Mouse (Mus musculus): ENCODE measurements around the gene Tmem259. TPM values are rescaled to one million over a fixed set of nuclear protein-coding genes. Genes with fewer than 3 reads are reported as not detected.

Gene Tmem259
- polyA plus RNA-seq, 1 experiment from 2014 or later: 22.5 TPM

- no peaks in the 10 kb centered on the region for H3K36me3 ChIP-seq
Measured at GRCm38 (mm10) chr10:80016511-80016910, 32.4 kb upstream of the Tmem259 start, which contains the start of gene Arhgap45. Gene Arhgap45, plus strand, starts transcription at chr10:80016653.

GRCm38 (mm10) chr10:80015583-80015982, 31.5 kb upstream of the Tmem259 start:
- Histone ChIP-seq H3K9ac (replicated peaks) (no peak overlapping the region), H3K9me3 (peaks cover 6% of the 10 kb centered on the region), H3K4me3 (replicated peaks) (no peak overlapping the region), H3K27me3 (peaks cover 68% of the 10 kb centered on the region), H3K36me3 (no peaks in the 10 kb centered on the region), H3K4me1 (replicated peaks) (peaks cover 20% of the 10 kb centered on the region), H3K27ac (no peak overlapping the region), H3K4me2 (no peak overlapping the region)
- WGBS: 81% methylated on average over 10 of the region's 10 CpGs
- no peak for ATAC-seq (ENCODE audit: insufficient number of reproducible peaks, insufficient read depth, low FRiP score, low TSS enrichment, low read depth)

More at GRCm38 (mm10) chr10:80016511-80016910, 32.4 kb upstream of the Tmem259 start, which contains the start of gene Arhgap45:
- WGBS: 65% methylated on average over 11 of the region's 11 CpGs
- H3K4me2 ChIP-seq: no peak within 1 kb of the TSS
- peaks cover 68% of the 10 kb centered on the region for H3K27me3 ChIP-seq
- no peak within 1 kb of the TSS for H3K4me3 ChIP-seq (replicated peaks)
- no peak within 1 kb of the TSS for H3K27ac ChIP-seq
- no peaks in the 10 kb centered on the region for H3K9me3 ChIP-seq
- no peak within 1 kb of the TSS; the same call in 1 of the 2 replicates for H3K9ac ChIP-seq (replicated peaks)
- no peak for ATAC-seq (ENCODE audit: insufficient number of reproducible peaks, insufficient read depth, low FRiP score, low TSS enrichment, low read depth)
- H3K4me1 ChIP-seq (replicated peaks): peaks cover 21% of the 10 kb centered on the region

GRCm38 (mm10) chr10:80014484-80015290, 30.6 kb upstream of the Tmem259 start:
- H3K4me2 ChIP-seq: no peak overlapping the region
- ATAC-seq (ENCODE audit: insufficient number of reproducible peaks, insufficient read depth, low FRiP score, low TSS enrichment, low read depth): no peak
- peak overlapping the region; percentile 12; the same call in 1 of the 2 replicates for H3K9ac ChIP-seq (replicated peaks)
- H3K4me1 ChIP-seq (replicated peaks): peaks cover 12% of the 10 kb centered on the region
- H3K36me3 ChIP-seq: no peaks in the 10 kb centered on the region
- peaks cover 15% of the 10 kb centered on the region for H3K9me3 ChIP-seq
- no peak overlapping the region for H3K27ac ChIP-seq
- WGBS: 16% methylated on average over 28 of the region's 28 CpGs
- H3K4me3 ChIP-seq (replicated peaks): no peak overlapping the region
- H3K27me3 ChIP-seq: peaks cover 68% of the 10 kb centered on the region

GRCm38 (mm10) chr10:80013609-80014008, 29.5 kb upstream of the Tmem259 start:
- Histone ChIP-seq H3K36me3 (no peaks in the 10 kb centered on the region), H3K4me1 (replicated peaks) (peaks cover 1% of the 10 kb centered on the region), H3K27me3 (peaks cover 65% of the 10 kb centered on the region), H3K4me3 (replicated peaks) (peak overlapping the region; percentile 7; the same call in 1 of the 2 replicates), H3K9ac (replicated peaks) (no peak overlapping the region), H3K9me3 (peaks cover 15% of the 10 kb centered on the region), H3K27ac (no peak overlapping the region), H3K4me2 (no peak overlapping the region)
- 24% methylated on average over 25 of the region's 25 CpGs for WGBS
- ATAC-seq (ENCODE audit: insufficient number of reproducible peaks, insufficient read depth, low FRiP score, low TSS enrichment, low read depth): no peak

GRCm38 (mm10) chr10:80011740-80012139, 27.6 kb upstream of the Tmem259 start:
- H3K9me3 ChIP-seq: peaks cover 15% of the 10 kb centered on the region
- H3K27ac ChIP-seq: no peak overlapping the region
- H3K36me3 ChIP-seq: no peaks in the 10 kb centered on the region
- H3K27me3 ChIP-seq: peaks cover 52% of the 10 kb centered on the region
- H3K4me1 ChIP-seq (replicated peaks): no peaks in the 10 kb centered on the region
- 88% methylated on average over 6 of the region's 6 CpGs for WGBS
- H3K4me3 ChIP-seq (replicated peaks): no peak overlapping the region
- no peak overlapping the region for H3K9ac ChIP-seq (replicated peaks)
- ATAC-seq (ENCODE audit: insufficient number of reproducible peaks, insufficient read depth, low FRiP score, low TSS enrichment, low read depth): no peak
- no peak overlapping the region for H3K4me2 ChIP-seq

GRCm38 (mm10) chr10:80004233-80004705, 20.1 kb upstream of the Tmem259 start:
- H3K4me2 ChIP-seq: no peak overlapping the region
- H3K27me3 ChIP-seq: peaks cover 50% of the 10 kb centered on the region
- ATAC-seq (ENCODE audit: insufficient number of reproducible peaks, insufficient read depth, low FRiP score, low TSS enrichment, low read depth): no peak
- no peaks in the 10 kb centered on the region for H3K9me3 ChIP-seq
- peaks cover 8% of the 10 kb centered on the region for H3K4me1 ChIP-seq (replicated peaks)
- no peak overlapping the region for H3K27ac ChIP-seq
- H3K4me3 ChIP-seq (replicated peaks): no peak overlapping the region
- WGBS: 92% methylated on average over 8 of the region's 8 CpGs
- H3K9ac ChIP-seq (replicated peaks): no peak overlapping the region
- no peaks in the 10 kb centered on the region for H3K36me3 ChIP-seq

- H3K27ac ChIP-seq: no peak overlapping the region
- no peak for ATAC-seq (ENCODE audit: insufficient number of reproducible peaks, insufficient read depth, low FRiP score, low TSS enrichment, low read depth)
- peaks cover 56% of the 10 kb centered on the region for H3K27me3 ChIP-seq
- no peak overlapping the region for H3K4me2 ChIP-seq
- no peak overlapping the region for H3K9ac ChIP-seq (replicated peaks)
- H3K4me1 ChIP-seq (replicated peaks): peaks cover 8% of the 10 kb centered on the region
- 65% methylated on average over 9 of the region's 9 CpGs for WGBS
- no peaks in the 10 kb centered on the region for H3K9me3 ChIP-seq
- no peaks in the 10 kb centered on the region for H3K36me3 ChIP-seq
- no peak overlapping the region for H3K4me3 ChIP-seq (replicated peaks)
Measured at GRCm38 (mm10) chr10:80003374-80004232, 19.5 kb upstream of the Tmem259 start.

- no peak overlapping the region for H3K9ac ChIP-seq (replicated peaks)
- H3K9me3 ChIP-seq: no peaks in the 10 kb centered on the region
- no peak overlapping the region for H3K27ac ChIP-seq
- peaks cover 13% of the 10 kb centered on the region for H3K4me1 ChIP-seq (replicated peaks)
- ATAC-seq (ENCODE audit: insufficient number of reproducible peaks, insufficient read depth, low FRiP score, low TSS enrichment, low read depth): no peak
- no peaks in the 10 kb centered on the region for H3K36me3 ChIP-seq
- WGBS: 27% methylated on average over 21 of the region's 21 CpGs
- H3K27me3 ChIP-seq: peaks cover 64% of the 10 kb centered on the region
- H3K4me2 ChIP-seq: no peak overlapping the region
- no peak overlapping the region for H3K4me3 ChIP-seq (replicated peaks)
Measured at GRCm38 (mm10) chr10:80002829-80003228, 18.7 kb upstream of the Tmem259 start.

GRCm38 (mm10) chr10:80001945-80002344, 17.8 kb upstream of the Tmem259 start:
- Histone ChIP-seq H3K4me1 (replicated peaks) (peaks cover 20% of the 10 kb centered on the region), H3K36me3 (no peaks in the 10 kb centered on the region), H3K9ac (replicated peaks) (no peak overlapping the region), H3K27ac (no peak overlapping the region), H3K9me3 (no peaks in the 10 kb centered on the region), H3K27me3 (peaks cover 67% of the 10 kb centered on the region), H3K4me2 (no peak overlapping the region), H3K4me3 (replicated peaks) (no peak overlapping the region)
- WGBS: 75% methylated on average over 9 of the region's 9 CpGs
- no peak for ATAC-seq (ENCODE audit: insufficient number of reproducible peaks, insufficient read depth, low FRiP score, low TSS enrichment, low read depth)

GRCm38 (mm10) chr10:79997819-79998218, 13.7 kb upstream of the Tmem259 start:
- H3K27ac ChIP-seq: no peak overlapping the region
- no peak for ATAC-seq (ENCODE audit: insufficient number of reproducible peaks, insufficient read depth, low FRiP score, low TSS enrichment, low read depth)
- H3K36me3 ChIP-seq: peaks cover 22% of the 10 kb centered on the region
- no peaks in the 10 kb centered on the region for H3K9me3 ChIP-seq
- peaks cover 17% of the 10 kb centered on the region for H3K4me1 ChIP-seq (replicated peaks)
- peak overlapping the region; percentile 49 for H3K4me3 ChIP-seq (replicated peaks)
- WGBS: 6% methylated on average over 15 of the region's 15 CpGs
- H3K27me3 ChIP-seq: peaks cover 51% of the 10 kb centered on the region
- H3K4me2 ChIP-seq: peak overlapping the region; percentile 88
- peak overlapping the region; percentile 47; the same call in 1 of the 2 replicates for H3K9ac ChIP-seq (replicated peaks)
